Mouse (Mus musculus) cortical plate, adult 2 months (tissue): ENCODE data around the gene Dnaja4.
"Not testable (repeated sequence)": the region's sequence is repeated elsewhere in the genome, so short reads cannot be mapped to it uniquely, and the experiment has no call there.

Experiments used
- CTCF ChIP-seq: fragments of 200-500 bp; IDR thresholded peaks from 2 replicates; pipeline ENCODE4 v1.5.1; 2011; ENCODE audit warnings: mild to moderate bottlenecking, control low read depth, low read length; ENCODE audit not compliant: insufficient read depth; ENCODE audit errors: extremely low read depth
- POLR2A ChIP-seq: fragments of 200-500 bp; IDR thresholded peaks from 2 replicates; pipeline ENCODE4 v1.6.1; 2011; ENCODE audit warnings: mild to moderate bottlenecking, low read length, control low read depth; ENCODE audit not compliant: insufficient read depth; ENCODE audit errors: extremely low read depth

DNA sequence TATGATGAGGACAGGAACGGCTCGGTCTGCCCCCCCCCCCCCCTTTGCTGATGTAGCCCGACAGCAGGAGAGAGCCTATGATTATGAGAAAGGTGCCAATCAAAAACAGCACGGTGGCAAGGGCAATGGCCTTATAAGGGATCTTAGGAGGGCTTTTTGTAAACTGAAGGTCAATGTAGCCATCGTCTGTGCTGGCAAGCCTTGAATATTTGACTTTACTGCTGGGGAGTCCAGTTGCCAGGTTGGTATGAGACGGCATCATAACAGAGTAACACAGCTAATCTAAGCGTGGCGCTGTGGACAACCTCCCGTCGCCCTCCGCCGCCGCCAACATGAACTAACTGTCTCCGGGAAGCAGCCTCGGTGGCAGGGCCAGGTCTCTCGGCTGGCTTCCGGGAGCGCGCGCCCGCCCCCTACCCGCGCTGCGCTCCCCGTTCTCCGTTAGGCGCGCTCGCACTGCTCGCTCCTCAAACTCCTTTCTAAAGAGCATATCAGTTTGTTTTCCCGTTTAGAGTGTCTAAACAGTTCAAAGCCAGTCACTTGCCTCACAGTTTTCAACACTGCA is 7.3 kb upstream of the Dnaja4 start:
- not testable (repeated sequence) for TF ChIP-seq CTCF, POLR2A
